Mouse (Mus musculus): Measurements from ENCODE around the gene Spata31d1b.

DNA sequence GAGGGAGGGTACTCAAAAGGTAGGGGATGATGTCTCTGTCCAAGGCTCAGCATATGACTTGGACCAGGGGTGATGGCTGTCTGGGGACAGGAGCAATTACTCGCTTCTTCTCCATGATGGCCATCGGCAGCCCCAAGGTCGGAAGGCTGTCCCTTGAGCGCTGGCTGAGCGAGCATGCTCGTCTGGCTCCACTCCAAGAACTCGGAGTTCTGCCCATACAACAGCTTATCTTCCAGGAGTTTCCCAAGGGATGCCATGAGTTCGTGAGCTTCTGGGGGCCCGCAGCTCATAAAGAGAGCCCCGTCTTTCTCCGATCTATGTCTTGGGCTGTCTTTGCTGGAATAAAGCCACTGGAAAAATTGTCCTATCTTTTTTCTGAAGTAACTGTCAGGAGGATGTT lies 29.0 kb downstream of the Spata31d1b start:
- TF ChIP-seq POLR2A (IDR thresholded peaks at IDR 0.05; ENCODE audit: insufficient read depth, low read length) (no peak), CTCF (IDR thresholded peaks at IDR 0.05; ENCODE audit: low read depth, low read length) (no peak), EP300 (IDR thresholded peaks at IDR 0.05; ENCODE audit: insufficient read depth, low read depth, low read length) (no peak)
